Mouse (Mus musculus) lung, adult 10 weeks (tissue): ENCODE results near the gene Smarcd2. TPM values are rescaled to one million over a fixed set of nuclear protein-coding genes. Genes with fewer than 3 reads are reported as not detected.

Source experiments
- polyA plus RNA-seq: library from polyadenylated mRNA; stranded (reverse); fragments of 350-450 nt; fragmentation: Illumina TruSeq; extraction: RNeasy Lipid Tissue Mini Kit (QIAGEN cat#74804); gene quantifications from one replicate; pipeline ENCODE4 v1.2.3, GENCODE M21; 2014; ENCODE audit warnings: low read depth, low replicate concordance; ENCODE audit not compliant: insufficient read depth

Gene Smarcd2
- 48.5 TPM for polyA plus RNA-seq

GRCm38 (mm10) chr11:106272644-106273310 lies at the start of gene Smarcd2:
Smarcd2 (minus strand) TSS chr11:106272972.

GRCm38 (mm10) chr11:106314333-106314812 lies 41.6 kb upstream of the Smarcd2 start, which contains the start of gene Cd79b:
Cd79b (minus strand) TSS chr11:106314762.

GRCm38 (mm10) chr11:106301765-106302164 lies 29.0 kb upstream of the Smarcd2 start, which contains the start of gene Gh:
Gh (minus strand) TSS chr11:106301865.

GRCm38 (mm10) chr11:106276454-106276853 lies 3.7 kb upstream of the Smarcd2 start, which contains the start of gene Tcam1:
Tcam1 (plus strand) TSS chr11:106276672.

GRCm38 (mm10) chr11:106255685-106256451 lies 16.9 kb downstream of the Smarcd2 start, which contains the start of the genes Ftsj3 and Psmc5:
Ftsj3 (minus strand) TSS chr11:106256079.
Psmc5 (plus strand) TSS chr11:106256154.

GRCm38 (mm10) chr11:106216730-106217490 lies 55.9 kb downstream of the Smarcd2 start, which contains the start of gene Ddx42:
Ddx42 (plus strand) TSS chr11:106216926.

GRCm38 (mm10) chr11:106215927-106216729 lies 56.6 kb downstream of the Smarcd2 start, which contains the start of gene Ccdc47:
Ccdc47 (minus strand) TSS chr11:106216344.

Other genes starting within 250 kb of the Smarcd2 start
- 20.8 TPM for gene Dcaf7, start 236.1 kb downstream of the Smarcd2 start, polyA plus RNA-seq
- 8.3 TPM for gene Taco1, start 206.9 kb downstream of the Smarcd2 start, polyA plus RNA-seq
- gene Map3k3, start 188.4 kb downstream of the Smarcd2 start, polyA plus RNA-seq, result 22.5 TPM
- gene Gm10840, start 112.1 kb downstream of the Smarcd2 start, polyA plus RNA-seq, result not detected
- 113 TPM for gene Limd2, start 112.1 kb downstream of the Smarcd2 start, polyA plus RNA-seq
- gene Strada, start 70.8 kb downstream of the Smarcd2 start, polyA plus RNA-seq, result 9.7 TPM
- 52.1 TPM for gene Ccdc47, start 56.6 kb downstream of the Smarcd2 start, polyA plus RNA-seq
- gene Ddx42, start 56.0 kb downstream of the Smarcd2 start, polyA plus RNA-seq, result 21.1 TPM
- 13.7 TPM for gene Ftsj3, start 16.9 kb downstream of the Smarcd2 start, polyA plus RNA-seq
- 111 TPM for gene Psmc5, start 16.8 kb downstream of the Smarcd2 start, polyA plus RNA-seq
- gene Tcam1, start 3.7 kb upstream of the Smarcd2 start, polyA plus RNA-seq, result not detected
- gene Gh, start 28.9 kb upstream of the Smarcd2 start, polyA plus RNA-seq, result not detected
- gene Cd79b, start 41.8 kb upstream of the Smarcd2 start, polyA plus RNA-seq, result 91.6 TPM
- gene Scn4a, start 80.3 kb upstream of the Smarcd2 start, polyA plus RNA-seq, result 0.27 TPM
- gene Prr29, start 92.5 kb upstream of the Smarcd2 start, polyA plus RNA-seq, result 13.2 TPM
- gene Icam2, start 115.1 kb upstream of the Smarcd2 start, polyA plus RNA-seq, result 223 TPM
- gene Ern1, start 214.9 kb upstream of the Smarcd2 start, polyA plus RNA-seq, result 6.6 TPM